Comparison of ENCODE assay signal across 9 mouse cellular contexts in genomic region chr14:99931879-99932278, GRCm38 (mm10).
A peak's percentile ranks its signal among the peaks of the same experiment; 100 is the strongest.
DNase-seq lines count a peak whose midpoint lies in the region; ATAC-seq and TF ChIP-seq lines count a peak whose summit lies in the region.
"Had no signal": no experiment of that assay in that cellular context is flagged by ENCODE, and none has a peak within 500 bp of the region (broad histone marks: within the 10 kb centered on the region; RNA-seq: fewer than 3 reads in every experiment).

No protein-coding gene starts in this region.

- TF ChIP-seq CTCF in midbrain, postnatal 0 days (IDR thresholded peaks at IDR 0.05): peak; percentile 98

- H3K4me3 ChIP-seq in midbrain, postnatal 0 days (ENCODE audit: low read depth, low read length): no peak overlapping the region
- H3K4me3 ChIP-seq: embryonic facial prominence, embryonic 15.5 days had no signal

- peak; percentile 60; the same call in 1 of the 2 replicates for ATAC-seq in midbrain, postnatal 0 days (ENCODE audit: low FRiP score)

- H3K9me3 ChIP-seq in midbrain, postnatal 0 days (ENCODE audit: low read length): no peaks in the 10 kb centered on the region
- H3K9me3 ChIP-seq: embryonic facial prominence, embryonic 15.5 days had no signal

- no peak overlapping the region for H3K4me2 ChIP-seq in midbrain, postnatal 0 days (ENCODE audit: low read depth, low read length, poor library complexity, severe bottlenecking)
- H3K4me2 ChIP-seq: embryonic facial prominence, embryonic 15.5 days had no signal

- H3K9ac ChIP-seq in midbrain, postnatal 0 days (replicated peaks; ENCODE audit: low read length, poor library complexity, severe bottlenecking): no peak overlapping the region
- H3K9ac ChIP-seq: embryonic facial prominence, embryonic 15.5 days had no signal

- DNase-seq in 3T3-L1 (ENCODE audit: low read depth, low spot score) (peak; percentile 86), WW6 (ENCODE audit: low read depth, low spot score) (peak; percentile 13)
- DNase-seq in cerebellum, postnatal 25 days: peak; percentile 74 to 85
- peak; percentile 77 to 91 for DNase-seq in frontal cortex, postnatal 36 days (ENCODE audit: low spot score in 2 of 2)
- DNase-seq in kidney, adult 18-20 months: peak; percentile 72
- peak; percentile 53 to 69 for DNase-seq in left cerebral cortex, postnatal 36 days (ENCODE audit: low spot score in 2 of 2)
- peak; percentile 93 for DNase-seq in midbrain, postnatal 0 days (ENCODE audit: low spot score)
- DNase-seq in thymus, postnatal 0 days (ENCODE audit: low spot score): peak; percentile 50

- H3K4me1 ChIP-seq in midbrain, postnatal 0 days (ENCODE audit: insufficient read depth, low read length): no peaks in the 10 kb centered on the region
- H3K4me1 ChIP-seq: embryonic facial prominence, embryonic 15.5 days had no signal

- intact Hi-C loops in left cerebral cortex, postnatal 36 days (cut with DNase I): loop anchor here (10.0 kb wide), 1 partner anchor 1443 kb away; no protein-coding TSS in a partner anchor

- H3K27me3 ChIP-seq in midbrain, postnatal 0 days (ENCODE audit: insufficient read depth, low read length): no peaks in the 10 kb centered on the region
- H3K27me3 ChIP-seq: embryonic facial prominence, embryonic 15.5 days had no signal

- H3K27ac ChIP-seq in midbrain, postnatal 0 days (ENCODE audit: low read depth, low read length): no peak overlapping the region

- no peaks in the 10 kb centered on the region for H3K36me3 ChIP-seq in midbrain, postnatal 0 days (ENCODE audit: insufficient read depth, low read length)
- H3K36me3 ChIP-seq: embryonic facial prominence, embryonic 15.5 days had no signal

- 5% methylated on average over 4 of the region's 4 CpGs for WGBS in midbrain, postnatal 0 days

Comparison
In these comparisons a context has a peak if more than half of its experiments do, and no peak if none do; other contexts are left out.
1. DNase-seq: peak in every context shown above with its lines; median percentile 93 in midbrain, postnatal 0 days; 86 in 3T3-L1; 84 in frontal cortex, postnatal 36 days; 80 in cerebellum, postnatal 25 days; 72 in kidney, adult 18-20 months; 61 in left cerebral cortex, postnatal 36 days; 50 in thymus, postnatal 0 days; 13 in WW6.